Mouse (Mus musculus) retina, embryonic 14.5 days (tissue): ENCODE data around the gene Ndufs7.
"Not testable (repeated sequence)": the region's sequence is repeated elsewhere in the genome, so short reads cannot be mapped to it uniquely, and the experiment has no call there.

Source experiments
- DNase-seq: peaks from one replicate; pipeline ENCODE4 v3.0.0-alpha.2; 2015; ENCODE audit warnings: low spot score

Ndufs7 gene

GRCm38 (mm10) chr10:80242088-80242487, 6.8 kb upstream of the Ndufs7 start:
- DNase-seq = no peak

DNA sequence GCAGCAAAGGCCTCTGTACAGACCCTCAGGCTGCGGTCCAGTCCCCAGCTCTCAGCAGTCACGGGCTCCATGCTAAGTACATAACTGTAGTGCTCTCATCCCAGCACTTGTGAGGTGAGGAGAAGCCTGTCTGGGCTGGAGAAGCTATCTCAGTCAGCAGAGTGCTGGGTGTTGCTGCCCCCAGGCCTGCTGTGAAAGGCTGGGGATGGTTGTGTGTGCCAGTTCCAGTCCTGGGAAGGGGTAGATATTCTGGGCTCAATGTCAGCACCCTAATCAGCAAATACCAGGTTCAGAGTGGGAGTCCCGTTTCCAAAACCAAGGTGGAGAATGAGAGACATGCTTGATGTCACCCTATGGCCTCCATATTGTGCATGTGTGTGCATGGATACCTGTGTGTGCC, 6.3 kb upstream of the Ndufs7 start:
- DNase-seq = no peak

GRCm38 (mm10) chr10:80244791-80245399, 4.0 kb upstream of the Ndufs7 start:
- peak; percentile 78 for DNase-seq

DNA sequence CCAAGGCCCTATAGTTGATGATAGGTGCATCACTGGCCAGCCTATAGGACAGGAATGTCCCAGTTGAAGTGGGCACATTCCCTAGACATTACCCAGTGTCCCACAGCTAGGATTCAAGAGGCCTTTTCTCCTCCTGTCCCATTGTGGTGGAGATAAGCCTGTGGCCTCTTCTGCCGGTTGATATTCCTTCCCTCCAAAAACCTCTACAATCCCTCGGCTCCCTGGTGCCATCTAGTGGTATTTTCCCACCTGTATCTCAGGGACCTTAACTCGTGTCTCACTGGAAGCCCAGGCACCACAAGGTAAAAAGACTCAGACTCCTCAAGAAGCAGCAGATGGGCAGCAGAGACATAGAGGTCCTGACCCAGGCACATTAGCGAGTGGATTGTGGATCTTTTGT, 3.3 kb upstream of the Ndufs7 start:
- DNase-seq = peak; percentile 96

DNA sequence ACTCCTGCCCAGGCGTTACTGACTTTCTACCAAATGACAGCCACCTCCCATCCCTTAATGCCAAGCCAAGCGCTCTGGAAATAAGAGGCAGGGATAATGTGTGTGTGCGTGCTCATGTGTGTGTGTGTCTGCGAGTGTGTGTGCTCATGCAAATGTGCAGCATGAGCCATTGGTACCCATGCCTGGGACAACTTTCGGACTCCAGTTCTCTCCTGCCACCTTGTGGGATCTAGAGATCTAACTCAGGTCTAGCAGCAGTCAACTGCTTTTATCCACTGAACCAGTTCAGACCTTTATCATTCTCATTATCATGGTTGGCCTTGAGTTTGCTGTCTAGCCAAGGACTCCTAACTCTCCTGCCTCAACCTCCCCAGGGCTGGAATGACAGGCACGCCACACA, 1.1 kb upstream of the Ndufs7 start:
- peak; percentile 63 for DNase-seq

GRCm38 (mm10) chr10:80248437-80248836, 484 bp upstream of the Ndufs7 start:
- DNase-seq = not testable (repeated sequence)

- DNase-seq = no peak
Observed at GRCm38 (mm10) chr10:80250059-80250458, 1.1 kb downstream of the Ndufs7 start.

DNA sequence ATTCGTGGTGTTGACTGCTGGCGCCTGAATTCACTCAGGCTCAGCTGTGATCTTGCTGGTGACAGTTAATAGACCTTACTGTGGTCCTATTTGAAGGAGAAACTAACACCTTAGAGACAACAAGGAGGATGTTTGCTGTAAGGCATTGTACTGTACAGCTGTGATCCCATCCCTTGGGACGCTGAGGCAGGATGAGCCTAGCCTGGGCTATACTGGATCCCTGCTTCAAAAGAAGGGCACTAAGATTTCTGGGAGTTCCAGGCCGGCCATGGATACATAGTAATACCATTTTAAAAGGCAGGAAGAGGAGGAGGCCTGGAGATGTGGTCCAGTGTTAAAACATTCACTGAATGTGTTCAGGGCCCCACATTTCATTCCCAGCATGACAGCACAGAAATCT, 1.7 kb downstream of the Ndufs7 start:
- no peak for DNase-seq

DNA sequence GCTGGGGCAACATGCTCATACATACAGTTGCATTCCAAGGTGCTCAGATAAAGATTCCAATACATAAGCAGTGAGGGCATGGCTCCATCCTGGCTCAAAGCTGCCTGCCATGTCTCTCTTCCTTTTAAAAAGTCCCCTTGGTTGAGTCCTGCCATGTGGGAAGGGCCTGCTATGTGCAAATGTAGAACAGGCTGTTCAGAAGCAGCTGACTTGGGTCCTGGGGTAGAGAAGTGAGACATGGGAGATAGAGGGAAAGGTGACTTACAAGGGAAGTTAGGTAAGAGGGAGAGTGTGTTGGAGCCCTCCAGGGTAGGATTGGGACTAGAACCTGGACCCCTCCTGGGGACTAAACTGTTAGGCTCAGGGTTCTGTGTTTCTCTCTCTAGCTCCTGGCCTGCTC, 3.1 kb downstream of the Ndufs7 start:
- DNase-seq = no peak

- no peak for DNase-seq
Observed at GRCm38 (mm10) chr10:80252493-80253274, 3.8 kb downstream of the Ndufs7 start.

GRCm38 (mm10) chr10:80253551-80253950, 4.6 kb downstream of the Ndufs7 start:
- DNase-seq = no peak

- no peak for DNase-seq
Observed at GRCm38 (mm10) chr10:80254331-80255297, 5.7 kb downstream of the Ndufs7 start.

GRCm38 (mm10) chr10:80255881-80256535, 7.1 kb downstream of the Ndufs7 start:
- DNase-seq = no peak

- no peak for DNase-seq
Observed at GRCm38 (mm10) chr10:80257936-80258335, 9.0 kb downstream of the Ndufs7 start.

DNA sequence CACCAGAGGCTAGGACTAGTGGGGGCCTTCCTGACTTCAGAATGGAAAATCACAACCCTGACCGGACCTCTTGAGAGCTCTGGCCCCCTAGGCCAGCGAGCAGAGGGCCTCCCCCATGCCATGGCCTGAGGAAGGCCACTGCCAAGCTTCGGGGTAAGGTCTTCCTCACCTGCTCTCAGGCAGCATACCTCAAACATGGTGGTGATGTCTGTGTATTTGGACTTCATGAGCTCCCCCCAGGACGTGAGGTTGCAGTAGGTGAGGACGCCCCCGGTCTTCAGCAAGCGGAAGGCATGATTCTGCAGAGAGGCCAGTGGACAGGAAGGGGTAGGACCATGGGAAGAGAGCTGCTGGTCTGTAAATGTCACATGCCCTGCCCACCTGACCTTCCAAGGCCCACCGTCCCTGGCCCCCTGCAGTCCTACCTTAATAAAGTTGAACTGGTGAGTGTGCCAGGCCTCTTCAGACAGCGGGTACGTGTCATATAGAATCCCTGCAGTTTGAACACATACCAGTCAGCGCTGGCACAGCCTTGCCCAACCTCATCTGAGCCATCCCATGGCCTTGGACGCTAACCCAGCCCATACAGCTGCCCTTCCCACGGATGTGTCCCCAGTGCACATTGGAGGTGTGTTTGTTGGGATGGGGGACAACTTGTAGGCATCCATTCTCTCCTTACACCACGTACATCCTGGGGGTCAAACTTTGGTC, 10.0 kb downstream of the Ndufs7 start:
- DNase-seq = no peak

- no peak for DNase-seq
Observed at GRCm38 (mm10) chr10:80259463-80259805, 10.5 kb downstream of the Ndufs7 start.

DNA sequence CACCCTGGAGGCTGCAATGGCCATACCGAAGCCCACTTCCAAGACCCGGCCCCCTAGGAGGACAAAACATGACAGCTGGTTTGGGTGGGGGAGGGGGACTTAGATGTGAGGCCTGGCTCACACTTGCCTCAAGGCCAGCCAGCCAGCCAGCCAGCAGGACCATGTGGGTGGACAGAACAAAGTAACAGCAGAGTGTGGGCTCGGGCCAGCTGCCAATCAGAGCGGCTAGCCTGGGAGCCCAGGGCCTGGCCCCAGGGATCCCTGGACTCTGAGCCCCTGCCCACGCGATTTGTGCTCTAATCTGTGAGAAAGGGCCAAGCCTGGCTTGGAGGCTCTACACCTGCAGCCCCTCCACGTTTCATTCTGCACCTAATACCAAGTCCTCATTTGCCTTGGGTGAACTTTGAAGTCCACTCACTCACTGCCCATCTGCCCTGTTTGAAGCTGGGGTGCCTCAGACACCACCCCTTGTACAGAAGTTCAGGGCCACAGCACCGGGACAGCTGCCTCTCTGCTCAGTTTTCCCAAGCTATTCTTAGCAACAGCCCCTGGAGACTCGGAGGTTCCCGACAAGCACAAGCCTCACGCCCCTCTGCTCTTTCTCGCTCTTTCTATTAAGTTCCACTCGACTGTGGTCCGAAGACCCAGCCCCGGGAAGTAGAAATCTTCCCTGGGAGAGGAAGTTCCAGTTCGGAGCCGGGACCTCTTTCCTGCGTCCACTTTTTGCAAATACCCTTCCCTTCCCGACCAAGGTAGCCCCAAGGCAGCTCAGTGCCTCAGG, 11.1 kb downstream of the Ndufs7 start:
- DNase-seq = peak; percentile 68

- peak; percentile 97 for DNase-seq
Observed at GRCm38 (mm10) chr10:80260642-80261584, 12.0 kb downstream of the Ndufs7 start, which contains the start of the genes Gamt and Dazap1. Gene Gamt (minus strand): TSS chr10:80261012. Gene Dazap1 (plus strand): TSS chr10:80261486.

- peak; percentile 97 for DNase-seq
Observed at GRCm38 (mm10) chr10:80261585-80261968, 12.7 kb downstream of the Ndufs7 start.
